Mouse (Mus musculus) inflammation-experienced regulatory T-cells (primary cell): Measurements from ENCODE around the gene Klhdc10. TPM values are rescaled to one million over a fixed set of nuclear protein-coding genes. Genes with fewer than 3 reads are reported as not detected.

Experiments
- polyA plus RNA-seq, 2 experiments: library from polyadenylated mRNA; unstranded; fragments of 100-300 nt; shearing (Covaris generic); gene quantifications; one replicate each; pipeline ENCODE4 v1.2.1; 2017

Gene Klhdc10
- polyA plus RNA-seq, result 10 to 100 TPM; 13.8 to 14.1 TPM

GRCm38 (mm10) chr6:30401308-30402015, at the start of gene Klhdc10:
TSS of gene Klhdc10 (plus strand) at chr6:30401868.

GRCm38 (mm10) chr6:30390714-30391697, 10.7 kb upstream of the Klhdc10 start, which contains the start of gene Zc3hc1:
TSS of gene Zc3hc1 (minus strand) at chr6:30391028.

Other genes with a start within 250 kb of the Klhdc10 start
- 100 to 1,000 TPM; 111 to 145 TPM for gene Ube2h, start 97.3 kb upstream of the Klhdc10 start, polyA plus RNA-seq
- gene Zc3hc1, start 10.8 kb upstream of the Klhdc10 start, polyA plus RNA-seq, result 10 to 100 TPM; 35.6 to 44.4 TPM
- 10 to 100 TPM; 50.1 to 61.9 TPM for gene Tmem209, start 107.9 kb downstream of the Klhdc10 start, polyA plus RNA-seq
- under 1 TPM in 1 of 2 experiments, not detected in 1; 0.73 TPM for gene Ssmem1, start 108.0 kb downstream of the Klhdc10 start, polyA plus RNA-seq
- 1 to 10 TPM in 1 of 2 experiments, not detected in 1; 1.8 TPM for gene Cpa2, start 139.7 kb downstream of the Klhdc10 start, polyA plus RNA-seq
- gene Cpa4, start 166.5 kb downstream of the Klhdc10 start, polyA plus RNA-seq, result under 1 TPM in 1 of 2 experiments, not detected in 1; 0.27 TPM
- gene Cpa5, start 209.1 kb downstream of the Klhdc10 start, polyA plus RNA-seq, result under 1 TPM in 1 of 2 experiments, not detected in 1; 0.29 TPM
- gene Cpa1, start 237.3 kb downstream of the Klhdc10 start, polyA plus RNA-seq, result not detected